Mouse (Mus musculus) MEL-GATA-1-ER (cell line): Measurements from ENCODE around the gene Krt16.
"Not testable (repeated sequence)": the region's sequence is repeated elsewhere in the genome, so short reads cannot be mapped to it uniquely, and the experiment has no call there.

Experiments
- DNase-seq: peaks from one replicate; pipeline ENCODE4 v3.0.0-alpha.2; 2012; ENCODE audit warnings: low read depth; ENCODE audit errors: extremely low read depth

Gene Krt16

DNA sequence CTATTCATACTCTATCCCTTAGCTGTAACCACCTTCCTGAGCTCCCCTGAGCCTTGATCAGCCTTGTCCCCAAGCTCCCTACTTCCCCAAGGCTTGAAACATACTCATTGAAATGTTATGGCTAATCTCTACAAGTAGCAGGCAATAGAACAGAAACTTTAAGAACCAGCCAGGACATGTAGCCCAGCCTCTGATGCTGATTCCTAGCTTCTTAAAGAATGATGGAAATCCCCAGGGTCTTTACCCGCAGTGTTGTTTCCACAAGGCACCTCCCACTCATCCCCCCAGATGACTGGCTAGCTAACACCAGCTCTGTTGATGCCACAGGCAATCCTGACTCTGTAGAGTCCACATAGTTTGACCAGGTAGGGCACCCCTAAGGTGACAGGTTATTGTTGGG, 9.3 kb upstream of the Krt16 start:
- no peak for DNase-seq

DNA sequence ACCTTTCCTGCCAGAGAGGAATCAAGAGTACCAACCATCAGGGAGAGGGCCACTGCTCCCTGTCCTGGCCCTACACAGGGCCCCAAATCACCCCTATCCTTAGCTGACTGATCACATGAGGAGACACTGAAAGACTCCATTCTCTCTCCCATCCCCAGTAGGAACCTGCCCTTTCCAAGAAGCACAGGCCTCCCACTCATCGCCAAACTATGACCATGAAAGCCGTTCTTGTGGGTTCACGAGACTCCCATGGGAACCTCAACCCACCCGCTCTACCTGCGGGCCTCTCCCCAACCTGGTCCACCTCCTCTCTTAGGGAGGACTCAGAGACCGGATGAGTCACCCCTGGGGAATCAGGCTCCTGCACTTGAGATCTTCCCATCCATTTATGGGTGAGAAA, 6.8 kb upstream of the Krt16 start:
- DNase-seq = no peak

DNA sequence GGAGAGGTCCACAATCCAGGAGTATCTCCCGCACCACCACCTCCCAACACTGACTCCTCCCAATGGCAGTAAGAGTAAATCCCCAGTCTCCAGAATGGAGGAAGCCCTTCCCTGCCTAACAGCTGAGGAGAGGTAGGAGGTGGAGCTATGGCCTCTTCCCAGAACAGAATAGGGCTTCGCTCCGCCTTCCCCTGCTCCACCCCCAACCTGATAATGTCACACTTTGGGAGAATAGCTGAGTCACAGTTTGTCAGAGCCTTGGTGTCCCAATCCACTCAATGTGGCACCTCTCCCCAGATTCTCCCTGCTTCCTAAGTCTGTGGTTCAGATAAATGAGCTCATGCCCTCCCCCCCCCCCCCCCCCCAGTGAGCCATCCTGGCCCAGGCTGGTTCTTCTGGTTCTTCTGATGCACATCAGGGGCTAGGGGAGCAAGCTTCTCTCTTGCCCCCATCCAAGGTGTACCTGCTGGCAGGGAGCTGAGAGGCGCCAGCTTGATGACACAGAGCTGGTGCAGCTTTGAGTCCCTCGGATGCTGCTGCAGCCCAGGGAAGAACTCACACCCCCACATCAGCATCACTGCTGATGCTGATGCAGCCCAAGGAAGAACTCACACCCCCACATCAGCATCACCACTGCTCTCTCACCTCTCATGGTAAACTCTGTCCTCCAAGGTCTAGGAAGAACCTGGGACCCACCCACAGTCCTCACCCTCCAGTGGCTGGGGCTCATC, 5.8 kb upstream of the Krt16 start:
- no peak for DNase-seq

DNA sequence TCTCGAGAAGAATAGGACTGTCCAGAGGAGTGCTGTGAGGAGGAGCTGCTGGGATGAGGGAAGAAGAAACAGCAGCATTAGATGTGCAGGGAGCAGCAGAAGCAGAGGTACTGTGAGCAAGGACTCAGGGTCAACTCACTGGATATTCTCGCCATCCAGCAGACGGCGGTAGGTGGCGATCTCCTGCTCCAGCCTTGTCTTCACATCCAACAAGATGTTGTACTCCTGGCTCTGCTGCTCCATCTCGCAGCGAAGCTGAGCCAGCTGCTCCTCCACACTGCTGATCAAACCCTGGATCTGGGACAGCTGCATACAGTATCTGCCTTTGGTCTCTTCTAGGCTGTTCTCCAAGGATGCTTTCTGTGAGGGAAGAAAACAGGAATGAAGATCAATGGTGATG, 2.2 kb downstream of the Krt16 start:
- not testable (repeated sequence) for DNase-seq

DNA sequence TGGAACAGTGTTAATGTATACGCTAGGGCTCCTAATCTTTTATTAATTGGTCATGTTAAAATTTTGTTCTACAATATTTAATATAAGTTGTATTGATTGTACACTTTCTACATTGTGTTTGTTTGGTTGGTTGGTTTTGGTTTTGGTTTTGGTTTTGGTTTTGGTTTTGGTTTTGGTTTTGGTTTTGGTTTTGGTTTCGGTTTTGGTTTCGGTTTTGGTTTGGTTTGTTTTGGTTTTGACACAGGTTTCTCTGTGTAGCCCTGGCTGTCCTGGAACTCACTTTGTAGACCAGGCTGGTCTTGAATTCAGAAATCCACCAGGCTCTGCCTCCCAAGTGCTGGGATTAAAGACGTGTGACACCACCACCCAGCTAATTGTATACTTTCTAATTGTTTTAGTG, 8.4 kb downstream of the Krt16 start:
- DNase-seq = not testable (repeated sequence)

DNA sequence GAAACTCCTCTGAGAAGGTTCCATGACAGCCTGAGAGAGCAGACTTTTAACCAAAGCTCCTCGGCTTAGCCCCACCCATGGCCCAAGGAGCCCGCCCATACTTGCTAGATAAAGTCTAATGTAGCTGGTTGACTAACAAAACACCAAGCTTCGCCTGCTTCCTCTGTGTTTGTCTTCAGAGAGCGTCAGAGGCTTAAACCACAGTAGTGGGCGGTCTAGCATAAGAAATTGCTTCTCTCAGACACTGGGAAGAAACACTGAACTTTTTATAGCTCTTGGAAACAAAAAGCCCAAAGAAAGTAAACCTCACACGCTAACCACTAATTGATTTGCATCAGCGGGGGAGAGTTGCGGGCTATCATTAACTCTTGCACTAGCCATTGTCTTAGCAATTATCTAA, 27.0 kb downstream of the Krt16 start:
- DNase-seq = no peak

DNA sequence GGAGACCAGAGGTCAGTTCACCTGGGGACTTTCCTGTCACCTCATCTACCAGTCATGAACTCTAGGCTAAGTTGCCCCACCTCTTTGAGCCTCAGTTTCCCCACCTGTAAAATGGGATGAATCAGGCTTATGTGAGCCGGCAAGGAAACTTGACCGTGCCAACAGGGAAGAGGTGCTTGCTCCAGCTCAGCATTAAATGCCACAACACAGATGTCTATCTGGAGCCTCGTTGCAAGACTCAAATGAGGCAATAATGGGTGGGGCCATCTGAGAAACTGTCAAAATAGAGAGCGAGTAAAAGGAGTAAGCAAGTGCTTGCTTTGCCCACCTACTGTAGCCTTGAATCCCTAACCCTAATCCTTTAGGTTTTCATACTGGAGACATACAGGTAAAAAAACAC, 29.4 kb downstream of the Krt16 start:
- DNase-seq = no peak

DNA sequence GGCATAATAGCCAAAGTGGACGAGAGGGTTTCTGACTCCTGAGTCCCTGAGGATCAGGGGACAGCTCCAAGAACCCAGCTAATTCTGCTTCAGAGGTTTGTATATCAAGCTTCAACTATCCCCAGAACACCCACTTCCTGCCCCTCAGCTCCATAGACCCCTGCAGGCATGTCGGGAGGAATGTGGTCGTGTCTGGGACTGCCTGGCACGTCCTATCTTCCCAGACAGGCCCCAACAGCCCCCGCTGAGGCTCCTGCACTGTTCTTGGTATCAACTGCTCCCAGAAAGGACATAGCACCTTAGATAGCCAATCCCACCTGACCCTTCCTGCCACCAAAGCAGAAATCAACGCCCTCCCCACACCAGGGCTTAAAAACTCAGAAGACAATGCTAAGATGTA, 40.2 kb downstream of the Krt16 start:
- DNase-seq = no peak

DNA sequence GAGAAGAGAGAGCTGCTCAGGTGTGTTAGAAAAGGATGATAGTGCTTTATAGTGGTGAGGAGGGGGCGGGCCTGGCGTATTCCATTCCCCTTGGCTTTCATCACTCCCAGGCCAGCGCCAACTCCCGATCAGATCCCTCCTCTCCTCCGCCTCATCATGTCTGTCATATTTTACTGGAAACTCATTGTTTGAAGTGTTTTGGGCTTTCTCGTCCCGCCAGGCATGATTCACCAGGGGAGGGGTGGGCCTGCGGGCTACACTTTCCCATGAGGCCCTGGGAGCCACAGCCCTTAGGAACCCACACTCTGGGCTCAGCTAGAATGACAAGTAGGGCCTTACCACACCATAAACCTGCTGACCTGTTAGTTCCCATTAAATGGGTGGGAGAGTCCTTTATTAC, 41.2 kb downstream of the Krt16 start, which contains the start of gene Krt14:
Gene Krt14, minus strand, starts transcription at position 51 of the 400 bp plus-strand sequence.
- no peak for DNase-seq

DNA sequence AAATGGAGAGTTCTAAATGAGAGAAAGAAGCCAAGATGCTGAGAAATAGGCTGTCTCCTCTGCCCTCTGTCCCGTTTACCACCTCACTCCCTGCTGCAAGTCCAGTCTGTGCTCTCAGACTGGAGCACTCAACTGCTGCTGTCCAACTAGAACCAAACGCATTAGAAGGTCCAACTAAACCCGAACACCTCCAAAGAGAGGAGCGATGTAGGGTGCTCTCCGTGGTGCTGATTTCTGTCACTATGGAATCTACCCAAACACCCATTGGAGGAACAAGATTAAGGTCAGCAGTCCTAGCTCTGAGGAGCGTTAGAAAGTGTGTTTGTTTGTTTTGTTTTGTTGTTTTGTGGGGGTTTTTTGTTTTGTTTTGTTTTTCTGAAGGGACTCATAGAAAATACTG, 45.3 kb downstream of the Krt16 start:
- DNase-seq = no peak

DNA sequence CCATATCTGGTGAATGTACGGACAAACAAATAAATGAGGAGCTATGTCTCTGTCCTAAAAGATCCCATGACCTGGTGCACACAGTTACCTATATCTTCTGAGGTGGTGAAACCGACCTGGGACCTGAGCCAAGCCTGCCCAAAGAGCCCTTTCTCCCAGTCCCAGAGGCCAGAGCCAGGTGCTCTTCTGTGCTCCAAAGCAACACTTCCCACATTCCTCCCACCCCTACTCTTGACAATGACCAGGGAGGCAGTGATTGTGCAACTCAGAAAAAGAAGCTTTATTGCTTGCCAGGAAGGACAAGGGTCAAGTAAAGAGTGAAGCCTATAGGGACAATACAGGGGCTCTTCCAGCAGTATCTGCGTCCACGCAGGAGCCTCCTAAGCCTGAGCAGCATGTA, 45.8 kb downstream of the Krt16 start:
- no peak for DNase-seq

DNA sequence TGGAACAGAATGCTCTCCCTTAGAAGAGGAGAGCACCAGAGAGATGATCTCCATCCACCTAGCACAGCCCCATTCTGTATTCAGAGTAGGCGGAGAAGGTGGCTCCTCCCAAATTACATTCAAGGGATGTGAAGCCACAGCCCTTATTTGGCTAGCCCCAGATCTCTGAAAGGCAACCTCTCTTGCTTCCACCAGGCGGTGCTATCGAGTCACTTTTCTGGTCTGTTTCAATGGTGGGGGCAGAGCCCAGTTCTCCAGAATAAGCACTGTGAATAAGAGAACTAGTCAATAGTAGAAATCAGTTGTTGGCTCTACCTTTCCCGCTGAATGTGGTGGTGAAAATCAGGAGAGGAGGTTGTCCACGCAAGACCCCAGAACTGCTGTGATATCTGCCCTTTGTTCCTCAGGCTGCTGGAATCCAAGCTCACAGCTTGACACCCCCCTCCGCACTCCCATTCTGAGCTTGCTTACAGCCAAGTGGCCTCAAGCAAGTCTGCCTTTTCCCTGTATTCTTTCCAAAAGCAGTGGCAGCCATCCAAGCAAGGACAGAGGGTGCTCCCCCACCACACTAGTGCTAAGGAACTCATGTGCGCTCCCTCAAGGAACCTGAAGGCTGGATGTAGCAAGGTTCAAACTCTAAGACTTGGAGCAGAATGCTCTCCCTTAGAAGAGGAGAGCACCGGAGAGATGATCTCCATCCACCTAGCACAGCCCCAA, 48.4 kb downstream of the Krt16 start:
- DNase-seq = no peak

DNA sequence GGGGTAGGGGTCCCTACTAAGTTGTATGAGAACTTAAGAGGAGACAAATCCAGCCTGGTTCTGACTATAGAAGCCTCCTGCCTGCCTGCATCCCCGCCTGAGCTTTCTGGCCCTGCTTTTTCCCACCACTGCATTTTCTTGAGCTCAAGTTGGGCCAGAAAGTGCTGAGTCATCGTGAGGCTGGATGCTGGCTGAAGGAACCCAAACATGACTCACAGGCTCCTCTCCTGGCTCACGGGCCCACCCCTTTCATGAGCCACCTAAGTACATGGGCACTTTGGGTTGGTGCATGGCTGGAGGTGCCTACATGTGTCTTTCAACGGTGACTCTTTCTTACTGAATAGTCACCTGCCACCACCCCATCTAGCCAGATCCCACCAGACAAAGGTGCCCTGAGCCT, 50.0 kb downstream of the Krt16 start:
- no peak for DNase-seq
